Mouse (Mus musculus): ENCODE measurements around the gene Cx3cr1.
"Not testable (repeated sequence)": the region's sequence is repeated elsewhere in the genome, so short reads cannot be mapped to it uniquely, and the experiment has no call there.

The Cx3cr1 gene

DNA sequence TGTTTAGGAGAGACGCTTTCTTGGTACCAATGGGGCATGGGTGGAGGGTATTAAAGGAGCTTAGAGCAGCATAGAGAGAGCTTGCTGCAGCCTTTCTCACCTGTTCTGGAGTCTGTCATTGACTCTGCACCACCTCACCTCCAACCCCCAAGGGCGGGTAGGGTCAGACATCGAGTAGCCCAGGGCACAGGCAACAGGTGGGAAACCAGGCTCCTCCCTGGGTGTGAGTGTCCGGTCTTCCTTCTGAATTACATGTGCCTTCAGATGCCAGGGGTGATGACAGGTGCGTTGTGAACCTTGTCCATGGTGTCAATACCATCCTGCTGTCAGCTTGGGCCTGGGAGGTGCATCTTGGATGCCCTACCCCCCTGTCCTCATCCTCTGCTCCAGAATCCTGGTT is 45.1 kb downstream of the Cx3cr1 start:
- DNase-seq (ENCODE audit: low spot score), result no peak

DNA sequence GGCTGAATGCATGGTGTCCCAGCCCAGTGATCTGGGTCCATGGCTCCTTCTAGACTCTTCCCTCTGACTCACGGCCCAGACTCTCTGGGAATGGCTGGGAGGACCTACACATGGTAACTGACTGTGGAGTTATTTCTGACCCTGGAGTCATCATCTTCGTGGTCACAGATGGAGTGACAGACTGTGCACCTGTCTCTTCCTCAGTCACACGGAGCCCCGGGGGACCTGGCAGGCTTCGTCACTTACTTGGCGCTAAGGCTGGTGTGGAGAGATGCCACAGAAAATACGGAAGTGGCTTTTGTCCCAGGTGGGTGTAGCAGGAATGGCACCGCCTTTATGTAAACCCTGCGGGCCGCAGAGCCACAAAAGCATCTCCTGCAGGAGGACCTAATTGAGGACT is 45.5 kb downstream of the Cx3cr1 start:
- no peak for DNase-seq (ENCODE audit: low spot score)

DNA sequence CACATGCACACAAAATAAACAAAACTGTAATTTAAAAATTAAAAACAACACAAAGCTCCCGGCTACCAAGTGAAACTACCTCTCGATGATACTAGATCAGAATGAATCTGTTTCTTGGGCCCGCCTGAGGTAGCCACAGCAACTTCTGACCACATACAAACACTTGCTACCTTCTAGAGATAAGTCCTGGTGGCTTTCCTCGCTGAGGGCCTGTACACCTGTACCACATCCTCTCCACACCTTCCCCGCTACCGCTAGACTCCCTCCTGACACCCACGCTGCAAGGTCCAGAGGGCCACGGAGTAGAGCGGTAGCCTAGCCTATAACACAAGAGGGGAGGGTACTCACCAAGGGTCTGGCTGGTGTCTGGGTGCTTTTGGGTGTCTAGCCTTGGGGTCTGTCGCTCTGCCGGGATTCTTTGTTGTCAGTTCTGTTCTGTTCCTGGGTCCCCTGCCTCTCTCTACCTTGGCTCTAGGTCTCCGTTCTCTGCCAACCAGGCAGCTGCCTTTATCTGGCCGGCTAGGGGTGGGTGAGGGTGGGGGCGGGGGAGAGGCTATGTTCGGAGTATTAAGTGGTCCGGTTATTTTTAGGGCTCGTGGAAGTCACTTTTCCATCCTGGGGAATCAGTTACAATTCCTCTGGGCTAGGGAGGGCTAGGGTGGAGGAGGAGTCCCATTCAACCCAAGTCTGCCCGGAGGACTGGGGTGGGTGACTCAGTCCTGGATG is 46.4 kb downstream of the Cx3cr1 start, which contains the start of gene Xirp1:
Xirp1 (minus strand) TSS at position 513 of the 726 bp plus-strand sequence.
- DNase-seq (ENCODE audit: low spot score), result no peak

DNA sequence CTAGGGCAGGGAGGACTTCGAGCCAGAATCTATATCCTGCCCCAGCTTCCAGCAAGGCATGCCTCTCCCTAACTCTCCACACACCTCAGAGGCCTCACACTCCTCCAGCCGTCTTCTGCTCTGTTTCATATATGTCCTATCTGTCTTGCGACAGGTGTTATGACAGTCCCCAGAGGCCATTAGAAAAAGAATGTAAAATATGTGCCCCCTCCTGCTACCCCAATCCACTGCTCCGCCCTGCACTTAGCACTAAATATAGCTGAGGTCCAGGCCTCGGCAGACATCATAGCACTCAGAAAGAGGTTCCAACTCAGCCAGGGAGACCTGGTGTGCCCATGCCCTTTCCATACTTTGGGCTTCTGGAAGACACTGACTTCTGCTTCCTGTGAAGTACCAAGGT is 48.5 kb downstream of the Cx3cr1 start:
- DNase-seq (ENCODE audit: low spot score), result no peak

DNA sequence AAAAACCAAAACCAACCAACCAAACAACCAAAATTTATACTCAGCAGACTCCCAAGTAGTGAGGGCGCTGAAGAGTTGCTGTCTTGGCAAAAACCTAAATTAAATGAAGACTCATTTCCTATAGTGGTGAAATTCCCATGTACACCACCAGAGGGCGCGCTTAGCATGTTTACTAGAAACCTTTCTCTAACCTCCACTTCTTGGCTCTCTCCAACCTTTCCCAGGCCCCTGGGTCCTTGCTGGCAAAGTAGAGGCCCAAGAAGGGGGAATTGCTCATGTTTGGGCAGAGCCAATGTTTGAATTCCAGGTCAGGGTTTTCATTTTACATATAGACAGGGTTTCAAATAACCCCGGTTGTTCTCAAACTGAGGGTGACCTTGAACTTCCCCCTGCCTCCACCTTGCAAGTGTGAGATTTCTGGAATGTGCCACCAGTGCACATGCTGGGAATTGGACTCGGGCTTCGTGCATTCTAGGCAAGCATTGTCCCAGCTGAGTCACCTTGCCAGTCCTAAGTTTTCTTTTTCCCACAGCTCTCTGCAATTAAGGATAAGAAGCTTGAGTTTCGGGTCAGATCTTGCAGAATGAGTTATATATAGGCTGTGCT is 49.3 kb downstream of the Cx3cr1 start:
- peak; percentile 88 for DNase-seq (ENCODE audit: low spot score)

DNA sequence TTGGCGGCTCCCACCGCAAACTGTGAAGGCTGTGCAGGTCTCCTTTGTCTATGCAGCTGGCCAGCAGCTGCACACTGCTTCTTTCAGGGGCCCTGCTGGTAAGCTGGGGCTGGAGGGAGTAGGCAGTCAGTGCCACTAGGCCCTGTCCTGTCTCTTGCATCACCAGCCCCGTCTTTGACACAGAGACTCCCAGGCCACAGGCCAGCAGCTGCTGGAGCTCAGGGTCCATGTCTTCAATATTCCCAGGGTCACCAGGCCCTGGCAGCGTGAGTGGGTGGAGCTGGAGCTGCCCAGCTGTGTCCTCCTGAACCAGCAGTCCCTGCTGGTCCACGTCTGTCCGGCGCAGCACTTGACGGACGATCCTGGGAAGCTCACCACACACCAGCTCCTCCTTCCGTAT is 52.7 kb downstream of the Cx3cr1 start:
- peak; percentile 48 for DNase-seq (ENCODE audit: low spot score)

DNA sequence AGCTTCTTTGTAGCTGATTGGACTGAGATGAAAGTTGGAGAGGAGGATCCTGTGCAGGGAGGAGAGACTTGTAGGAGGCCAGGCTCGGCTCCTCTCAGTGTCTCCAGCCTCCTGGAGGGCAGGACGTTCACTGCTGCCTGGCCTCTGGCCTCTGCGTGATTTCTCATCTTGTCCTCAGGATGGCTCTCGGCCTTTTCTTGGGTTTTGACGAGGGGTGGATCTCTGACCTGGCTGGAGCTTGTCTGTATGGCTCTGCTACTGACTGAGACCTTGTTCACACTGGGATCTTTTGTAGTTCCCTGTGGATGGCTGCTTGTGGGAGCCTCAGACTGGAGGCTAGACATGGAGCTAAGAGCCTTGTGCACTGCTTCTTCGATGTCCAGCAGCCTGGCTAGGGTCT is 54.9 kb downstream of the Cx3cr1 start:
- DNase-seq (ENCODE audit: low spot score), result no peak

DNA sequence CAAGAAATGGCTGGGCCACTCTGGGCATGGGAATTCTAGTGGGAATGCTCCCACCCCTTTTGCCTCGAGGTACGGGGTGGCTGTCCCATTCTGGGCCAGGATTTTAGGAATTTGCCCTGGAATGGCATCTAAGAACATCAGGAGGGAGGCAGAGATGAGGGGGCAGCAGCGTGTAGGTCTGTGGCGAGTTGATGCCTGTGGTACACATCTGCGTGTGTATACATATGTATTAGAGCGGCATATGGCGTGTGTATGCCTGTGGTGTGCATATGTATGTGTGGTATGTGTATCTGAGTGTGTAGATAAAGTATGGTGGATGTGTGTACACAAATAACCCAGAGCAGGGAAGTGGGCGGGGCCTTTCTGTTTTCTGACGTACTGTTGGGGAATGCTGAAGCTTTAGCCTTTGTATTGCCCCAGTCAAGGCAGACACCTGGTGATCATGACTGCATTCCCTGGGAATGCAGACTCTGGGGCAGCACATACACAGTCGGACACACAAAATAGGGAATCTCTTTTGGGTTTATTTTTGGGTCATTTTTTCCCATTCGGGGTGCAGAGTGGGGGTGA is 56.3 kb downstream of the Cx3cr1 start:
- DNase-seq (ENCODE audit: low spot score), result no peak

DNA sequence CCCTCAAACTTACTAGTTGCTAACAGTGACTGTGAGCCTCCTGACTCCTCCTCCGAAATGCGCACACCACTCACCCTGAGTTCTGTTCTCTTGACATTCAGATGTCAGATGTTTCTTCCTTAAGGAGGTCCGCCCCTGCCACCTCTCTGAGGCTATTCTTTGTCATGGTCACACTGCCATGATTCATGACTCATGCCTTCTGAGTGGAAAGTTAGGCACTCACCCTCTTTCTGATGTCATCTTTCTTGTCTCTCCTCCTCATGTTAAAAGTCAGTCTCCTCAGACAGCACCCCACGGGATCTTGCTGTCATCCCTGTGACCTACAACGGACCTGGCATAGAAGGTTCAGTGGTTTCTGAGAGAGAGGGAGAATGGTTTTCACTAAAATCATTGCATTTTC is 56.9 kb downstream of the Cx3cr1 start:
- peak; percentile 25 for DNase-seq (ENCODE audit: low spot score)

DNA sequence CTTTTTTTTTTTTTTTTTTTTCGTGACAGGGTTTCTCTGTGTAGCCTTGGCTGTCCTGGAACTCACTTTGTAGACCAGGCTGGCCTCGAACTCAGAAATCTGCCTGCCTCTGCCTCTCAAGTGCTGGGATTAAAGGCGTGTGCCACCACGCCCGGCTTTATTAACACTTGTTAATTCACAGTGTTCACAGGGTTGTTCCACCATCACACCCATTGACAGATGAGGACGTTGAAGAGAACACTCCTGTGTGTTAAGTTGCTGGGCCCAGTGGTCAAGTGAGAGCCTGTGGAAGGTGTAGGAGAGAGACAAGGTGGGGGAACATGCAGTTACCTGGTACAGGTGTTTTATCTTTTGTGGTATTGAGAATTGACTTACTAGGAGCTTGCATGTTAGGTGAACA is 57.5 kb downstream of the Cx3cr1 start:
- not testable (repeated sequence) for DNase-seq (ENCODE audit: low spot score)

DNA sequence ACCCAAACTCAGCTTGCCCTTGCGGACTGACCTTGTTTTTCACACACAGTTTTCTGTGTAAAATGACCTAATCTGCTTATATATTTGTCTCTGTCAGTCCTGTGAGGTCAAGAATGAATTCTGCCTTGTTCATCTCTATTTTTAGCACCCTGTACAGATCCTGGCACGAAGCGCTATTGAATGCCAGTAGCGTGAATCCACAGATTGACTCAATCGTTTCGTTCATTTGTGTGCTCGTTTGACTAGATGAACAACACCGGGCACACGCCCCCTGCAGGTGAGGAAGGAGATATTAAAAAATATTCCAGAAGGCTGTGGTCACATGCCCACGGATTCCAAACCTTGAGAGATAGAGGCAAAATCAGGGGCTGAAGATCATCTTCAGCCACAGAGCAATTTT is 58.1 kb downstream of the Cx3cr1 start:
- peak; percentile 86 for DNase-seq (ENCODE audit: low spot score)

DNA sequence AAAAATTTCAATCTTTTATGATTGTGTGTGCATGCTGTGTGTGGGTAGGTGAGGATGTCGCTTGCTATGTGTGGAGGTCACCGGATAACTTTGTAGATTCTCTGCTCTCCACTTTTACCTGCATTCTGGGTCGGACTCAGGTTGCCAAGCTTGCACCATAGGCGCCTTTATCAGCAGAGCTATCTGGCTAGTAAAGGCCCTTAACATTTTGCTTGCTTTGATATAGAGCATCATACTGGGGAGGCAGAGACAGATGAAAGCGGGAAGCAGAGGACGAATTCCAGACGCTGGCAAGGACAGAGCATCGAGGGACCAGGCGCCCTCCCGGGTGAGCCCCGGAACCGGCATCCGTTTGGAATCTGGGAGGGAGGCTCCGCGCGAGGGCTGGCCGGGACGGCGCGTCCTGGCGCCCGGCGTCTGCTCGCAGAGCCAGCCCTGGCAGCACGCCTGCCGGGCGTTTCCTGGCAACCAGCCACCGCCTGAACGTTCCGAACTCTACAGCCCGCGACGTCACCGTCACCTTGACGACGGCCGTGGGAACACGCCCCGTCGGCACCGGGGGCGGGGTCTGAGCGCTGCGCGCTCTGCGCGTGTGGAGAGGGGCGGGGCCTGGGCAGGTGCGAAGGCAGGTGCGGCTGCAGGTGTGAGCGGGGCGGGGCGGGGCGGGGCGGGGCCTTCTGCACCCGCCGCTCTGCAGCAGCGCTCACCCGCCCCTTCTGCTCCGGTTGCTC is 58.7 kb downstream of the Cx3cr1 start:
- DNase-seq (ENCODE audit: low spot score), result peak; percentile 89

DNA sequence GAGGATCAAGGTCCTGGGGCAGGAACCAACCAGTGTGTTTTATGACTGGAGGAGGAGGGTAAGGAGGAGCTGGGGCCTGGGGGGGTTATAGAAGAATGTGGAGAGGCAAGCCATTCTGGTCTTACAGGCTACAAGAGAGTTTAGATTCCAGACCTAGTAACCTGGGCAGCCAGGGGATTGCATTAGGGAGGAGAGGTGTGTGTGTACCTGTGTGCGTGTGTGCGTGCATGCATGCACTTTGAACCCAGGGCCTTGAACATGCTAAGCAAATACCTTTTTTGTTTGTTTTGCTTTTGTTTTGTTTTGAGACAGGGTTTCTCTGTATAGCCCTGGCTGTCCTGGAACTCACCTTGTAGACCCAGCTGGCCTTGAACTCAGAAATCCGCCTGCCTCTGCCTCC is 59.8 kb downstream of the Cx3cr1 start:
- no peak for DNase-seq (ENCODE audit: low spot score)

DNA sequence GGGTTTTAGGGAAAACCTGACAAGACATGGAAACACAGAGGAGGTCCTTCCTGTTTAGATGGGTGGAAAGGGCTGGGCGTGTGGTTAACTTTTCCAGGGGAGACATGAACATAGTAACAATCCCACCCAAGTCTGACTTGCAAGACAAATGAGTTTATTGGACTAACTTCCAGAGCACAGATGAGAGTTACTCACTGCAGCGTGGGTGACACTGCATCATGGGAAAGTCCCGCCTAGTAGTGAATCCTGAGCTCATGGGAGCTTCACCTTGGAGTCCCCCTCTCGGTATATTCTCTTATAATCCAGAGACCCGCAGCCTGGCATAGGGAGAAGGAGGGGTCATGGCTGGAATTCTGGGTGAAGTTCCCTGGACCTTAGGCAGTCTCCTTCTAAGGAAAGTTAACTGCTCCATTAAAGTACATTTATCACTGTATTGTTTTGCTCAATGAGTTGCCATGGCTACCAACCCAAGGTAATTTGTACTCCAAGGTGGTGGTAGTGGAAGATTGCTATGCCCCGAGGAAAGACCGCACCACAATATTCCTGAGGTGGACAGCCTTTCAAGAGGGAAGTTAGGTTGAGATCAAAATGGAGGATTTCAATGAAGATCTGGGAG is 60.3 kb downstream of the Cx3cr1 start:
- DNase-seq (ENCODE audit: low spot score), result no peak

DNA sequence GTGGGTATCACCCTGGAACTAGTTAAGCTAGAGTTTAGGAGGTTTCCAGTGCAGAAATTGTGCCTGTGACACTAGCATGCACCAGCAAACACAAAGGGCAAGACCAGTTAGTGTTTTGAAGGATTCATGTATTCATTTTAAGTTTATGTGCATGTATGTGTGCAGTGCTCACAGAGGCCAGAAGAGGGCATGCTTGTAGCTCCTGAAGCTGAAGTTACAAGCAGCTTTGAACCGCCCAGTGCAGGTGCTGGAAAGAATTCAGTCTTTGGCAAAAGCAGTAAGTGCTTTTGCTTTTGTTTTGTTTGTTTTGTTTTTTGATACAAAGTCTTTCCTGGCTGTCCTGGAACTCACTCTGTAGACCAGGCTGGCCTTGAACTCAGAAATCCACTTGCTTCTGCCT is 61.8 kb downstream of the Cx3cr1 start:
- no peak for DNase-seq (ENCODE audit: low spot score)

DNA sequence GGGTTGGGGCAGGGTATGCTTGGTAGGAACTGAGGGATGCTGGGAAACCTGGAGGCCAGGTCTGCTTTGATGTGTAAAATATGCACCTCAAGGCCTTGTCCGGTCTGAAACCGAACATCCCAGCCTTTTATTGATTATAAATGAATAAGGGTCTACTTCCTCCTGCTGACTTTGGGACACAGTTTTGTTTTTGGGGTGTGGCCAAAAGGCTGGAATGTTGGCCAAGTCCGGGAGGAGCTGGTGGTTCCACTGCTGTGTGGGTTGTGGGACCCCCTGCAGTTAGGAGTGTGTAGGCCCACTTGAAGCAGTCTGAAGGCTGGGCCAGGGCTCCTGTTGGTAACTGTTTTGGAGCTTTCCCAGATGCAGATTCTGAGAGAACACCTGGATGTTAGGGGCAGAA is 63.7 kb downstream of the Cx3cr1 start:
- no peak for DNase-seq (ENCODE audit: low spot score)

DNA sequence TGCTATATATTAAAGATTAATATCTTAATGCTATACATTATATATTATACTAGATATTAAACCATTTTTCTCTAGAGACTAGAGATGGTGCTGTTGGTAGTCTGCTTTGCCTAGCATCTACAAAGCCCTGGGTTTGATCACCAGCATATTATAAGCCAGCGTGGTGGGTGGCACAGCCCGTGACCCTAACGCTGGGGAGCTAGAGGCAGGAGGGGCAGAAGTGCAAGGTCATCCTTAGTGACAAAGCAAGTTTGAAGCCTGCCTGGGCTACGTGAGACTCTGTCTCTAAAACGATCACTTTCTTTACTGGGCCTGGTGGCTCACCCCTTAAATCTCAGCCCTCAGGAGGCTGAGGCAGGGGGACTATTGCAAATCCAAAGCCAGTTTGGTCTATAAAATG is 66.8 kb downstream of the Cx3cr1 start:
- no peak for DNase-seq (ENCODE audit: low spot score)

DNA sequence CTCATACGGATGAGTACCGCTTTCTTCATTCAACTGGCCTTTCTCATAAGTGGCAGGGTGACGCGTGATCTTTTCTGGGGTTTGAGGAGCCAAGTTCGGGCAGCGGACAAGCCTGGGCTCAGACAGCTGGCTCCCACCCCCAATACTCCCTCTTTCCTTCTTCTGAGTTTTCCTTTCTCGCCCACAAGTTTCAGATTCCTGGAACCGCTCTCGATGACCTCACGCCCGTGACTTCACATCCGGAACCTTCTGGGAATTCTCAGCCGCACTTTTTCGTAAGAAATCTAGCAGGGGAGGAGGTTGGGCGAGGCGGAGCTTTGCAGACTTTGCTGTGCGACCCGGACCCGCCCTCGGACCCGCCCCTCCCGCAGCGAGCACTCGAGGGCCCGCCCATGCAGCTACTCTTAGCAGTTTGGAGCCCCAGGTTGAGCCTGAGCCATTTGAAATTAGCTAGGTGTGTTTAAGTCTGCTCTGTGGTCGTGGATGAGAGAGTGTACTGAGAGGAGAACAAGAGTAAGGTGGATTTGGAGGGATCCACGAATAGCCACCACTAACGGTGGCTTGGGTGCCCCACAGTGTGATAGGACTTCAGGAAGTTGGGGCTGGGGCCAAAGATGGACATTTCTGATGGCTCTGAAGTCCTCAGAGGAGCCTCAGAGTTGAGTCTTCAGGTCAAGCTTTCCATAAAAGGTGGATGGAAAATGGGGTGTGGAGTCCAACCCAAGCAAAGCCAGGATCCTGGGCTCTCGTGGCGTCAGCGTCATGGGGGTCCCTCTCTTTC is 67.5 kb downstream of the Cx3cr1 start:
- DNase-seq (ENCODE audit: low spot score), result peak; percentile 77

DNA sequence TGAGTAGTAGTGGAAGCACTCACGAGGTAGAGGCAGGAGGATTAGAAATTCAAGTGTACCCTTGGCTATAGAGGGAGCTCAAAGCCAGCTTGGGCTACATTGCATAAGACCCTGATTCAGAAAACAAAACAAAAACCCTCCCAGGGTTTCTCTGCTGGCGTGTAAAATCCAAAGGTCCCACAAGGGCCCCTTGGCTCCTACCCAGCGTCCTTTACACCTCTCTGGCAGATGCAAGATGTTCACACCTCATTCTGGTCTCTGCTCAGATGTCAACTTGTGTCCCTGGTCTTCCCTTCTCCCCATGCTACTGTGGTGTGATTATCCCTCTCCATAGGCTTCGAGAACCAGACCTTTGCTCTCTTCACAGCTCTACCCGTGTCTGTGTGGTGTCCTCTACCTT is 68.9 kb downstream of the Cx3cr1 start:
- DNase-seq (ENCODE audit: low spot score), result no peak

DNA sequence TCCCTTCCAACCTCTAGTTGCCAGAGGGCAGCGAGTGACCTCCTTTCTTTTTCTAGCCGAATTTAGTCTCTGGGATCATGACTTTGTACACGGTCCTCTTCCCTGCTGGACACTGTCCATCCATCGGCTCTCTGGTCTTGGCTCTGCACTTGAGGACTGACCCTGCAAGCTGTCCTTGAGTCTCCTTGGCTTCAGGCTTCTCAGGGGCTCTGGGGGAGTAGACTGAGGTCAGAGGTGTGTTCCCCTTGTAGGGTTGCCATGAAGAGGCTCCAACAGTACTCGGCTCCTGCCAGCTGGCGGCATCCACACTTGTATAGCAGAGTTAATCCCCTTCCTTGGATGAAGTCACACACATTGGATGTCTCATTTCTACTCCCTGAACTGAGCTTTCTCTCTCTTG is 70.0 kb downstream of the Cx3cr1 start:
- no peak for DNase-seq (ENCODE audit: low spot score)

DNA sequence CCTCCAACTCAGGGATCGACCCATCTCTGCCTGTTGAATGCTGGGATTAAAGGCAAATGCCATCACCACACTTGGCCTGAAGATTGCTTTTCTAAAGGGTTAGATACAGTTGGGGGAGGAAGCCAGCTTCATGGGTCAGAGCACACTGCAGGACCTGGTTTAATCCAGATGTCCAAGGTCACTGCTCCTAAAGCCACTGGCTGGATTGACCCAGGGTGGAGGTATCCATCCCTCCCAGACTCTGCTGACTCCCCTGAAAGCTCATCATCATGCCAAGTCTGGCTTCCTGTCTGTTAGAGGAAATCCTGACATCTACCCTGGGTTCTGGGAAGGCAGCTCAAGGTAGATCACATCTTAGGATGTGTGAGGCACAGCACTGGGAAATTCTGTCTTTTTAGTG is 70.9 kb downstream of the Cx3cr1 start:
- no peak for DNase-seq (ENCODE audit: low spot score)

DNA sequence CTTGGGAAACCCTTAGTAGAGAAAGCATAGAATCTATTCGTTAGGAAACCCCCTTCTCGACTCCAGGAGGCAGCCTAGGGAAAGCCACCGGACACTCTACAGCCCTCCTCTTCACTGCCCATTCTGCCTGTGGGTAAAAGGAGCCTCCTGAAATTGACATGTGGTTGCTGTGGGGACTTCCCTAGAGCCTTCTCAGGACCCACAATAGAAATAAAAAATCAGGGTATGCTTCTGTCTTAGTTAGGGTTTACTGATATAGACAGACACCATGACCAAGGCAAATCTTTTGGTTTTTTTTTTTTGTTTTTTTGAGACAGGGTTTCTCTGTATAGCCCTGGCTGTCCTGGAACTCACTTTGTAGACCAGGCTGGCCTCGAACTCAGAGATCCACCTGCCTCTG is 73.6 kb downstream of the Cx3cr1 start:
- DNase-seq (ENCODE audit: low spot score), result no peak
